Mouse (Mus musculus) erythroblast, adult 5-6 weeks (primary cell): ENCODE measurements around the gene Zfp839. TPM values are rescaled to one million over a fixed set of nuclear protein-coding genes. Genes with fewer than 3 reads are reported as not detected.
"Not testable (repeated sequence)": the region's sequence is repeated elsewhere in the genome, so short reads cannot be mapped to it uniquely, and the experiment has no call there.

Experiments
- ATAC-seq: replicated peaks from 2 replicates; pipeline ENCODE4 v1.8.0; 2016; ENCODE audit warnings: moderate number of reproducible peaks, mild to moderate bottlenecking, moderate TSS enrichment, inconsistent platforms; ENCODE audit not compliant: poor library complexity, low FRiP score, severe bottlenecking
- total RNA-seq, 2 experiments: library from RNA; stranded (forward) in 1 of 2; stranded (reverse) in 1 of 2; fragments of 150-400 nt in 1 of 2; fragments of 200-764, 138-1000 nt in 1 of 2; gene quantifications; 2 replicates each; pipeline versions ENCODE4 v1.2.3 to v1.2.4; 2015 to 2017; ENCODE audit warnings: low replicate concordance in 2 of 2

The Zfp839 gene
- total RNA-seq, 2 experiments from 2014 or later = 1.4 to 3.3 TPM

DNA sequence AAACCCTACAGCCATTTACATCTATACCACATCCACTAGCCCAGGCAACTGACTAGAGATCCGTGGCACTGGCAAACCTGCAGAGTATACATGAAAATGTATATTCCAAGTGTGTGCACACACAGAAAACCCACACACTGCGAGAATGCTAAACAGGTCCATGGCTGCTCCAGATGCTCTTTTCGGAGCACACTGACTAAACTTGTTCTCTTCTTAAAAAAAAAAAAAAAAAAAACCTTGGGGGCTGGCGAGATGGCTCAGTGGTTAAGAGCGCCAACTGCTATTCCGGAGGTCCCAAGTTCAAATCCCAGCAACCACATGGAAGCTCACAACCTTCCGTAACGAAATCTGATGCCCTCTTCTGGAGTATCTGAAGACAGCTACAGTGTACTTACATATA is 12.2 kb upstream of the Zfp839 start:
- no peak for ATAC-seq

GRCm38 (mm10) chr12:110840348-110841198 is 9.5 kb upstream of the Zfp839 start, which contains the start of gene Mok:
TSS of gene Mok (minus strand) at chr12:110840939.
- ATAC-seq = peak; percentile 57

DNA sequence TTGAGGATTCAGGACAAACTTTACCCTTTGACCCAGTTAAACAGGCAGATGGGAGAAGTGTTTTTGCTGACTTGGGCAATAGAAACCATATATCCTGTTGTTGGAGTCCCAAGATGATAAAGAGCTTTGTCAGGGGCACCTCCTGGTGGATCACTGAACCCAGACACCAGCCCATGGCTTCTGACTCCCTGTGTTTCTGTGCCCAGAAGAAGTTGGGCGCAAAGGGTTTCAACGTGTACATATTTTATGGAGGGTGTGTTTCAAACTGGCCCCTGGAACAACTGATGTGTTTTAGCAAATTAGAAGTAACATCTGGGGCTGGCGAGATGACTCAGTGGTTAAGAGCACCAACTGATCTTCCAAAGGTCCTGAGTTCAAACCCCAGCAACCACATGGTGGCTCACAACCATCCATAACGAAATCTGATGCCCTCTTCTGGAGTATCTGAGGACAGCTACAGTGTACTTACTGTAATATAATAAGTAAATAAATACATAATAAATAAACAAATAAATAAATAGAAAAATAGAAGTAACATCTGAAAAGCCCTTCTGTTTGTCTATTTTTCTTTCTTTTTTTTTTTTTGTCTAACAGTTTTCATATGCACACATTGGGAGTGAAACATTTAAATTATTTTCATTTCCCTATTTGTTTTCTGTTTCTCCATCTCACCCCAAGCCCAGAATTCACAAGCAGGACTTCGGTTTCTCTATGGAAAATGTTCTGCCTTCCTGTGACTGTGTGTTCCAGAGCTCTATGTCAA is 8.1 kb upstream of the Zfp839 start:
- ATAC-seq = no peak

GRCm38 (mm10) chr12:110843194-110844048 is 6.6 kb upstream of the Zfp839 start:
- peak; percentile 72 for ATAC-seq

GRCm38 (mm10) chr12:110844227-110845130 is 5.6 kb upstream of the Zfp839 start:
- ATAC-seq = peak; percentile 32

- peak; percentile 82 for ATAC-seq
Measured at GRCm38 (mm10) chr12:110845131-110845880, 4.7 kb upstream of the Zfp839 start.

- ATAC-seq = no peak
Measured at GRCm38 (mm10) chr12:110846191-110846765, 3.8 kb upstream of the Zfp839 start.

- no peak for ATAC-seq
Measured at GRCm38 (mm10) chr12:110850929-110851256, 840 bp downstream of the Zfp839 start.

GRCm38 (mm10) chr12:110851414-110851813 is 1.4 kb downstream of the Zfp839 start:
- ATAC-seq = 0 out of 2 replicates have a peak, but pooled peaks have one; percentile 28

- no peak for ATAC-seq
Measured at GRCm38 (mm10) chr12:110851923-110852322, 1.9 kb downstream of the Zfp839 start.

DNA sequence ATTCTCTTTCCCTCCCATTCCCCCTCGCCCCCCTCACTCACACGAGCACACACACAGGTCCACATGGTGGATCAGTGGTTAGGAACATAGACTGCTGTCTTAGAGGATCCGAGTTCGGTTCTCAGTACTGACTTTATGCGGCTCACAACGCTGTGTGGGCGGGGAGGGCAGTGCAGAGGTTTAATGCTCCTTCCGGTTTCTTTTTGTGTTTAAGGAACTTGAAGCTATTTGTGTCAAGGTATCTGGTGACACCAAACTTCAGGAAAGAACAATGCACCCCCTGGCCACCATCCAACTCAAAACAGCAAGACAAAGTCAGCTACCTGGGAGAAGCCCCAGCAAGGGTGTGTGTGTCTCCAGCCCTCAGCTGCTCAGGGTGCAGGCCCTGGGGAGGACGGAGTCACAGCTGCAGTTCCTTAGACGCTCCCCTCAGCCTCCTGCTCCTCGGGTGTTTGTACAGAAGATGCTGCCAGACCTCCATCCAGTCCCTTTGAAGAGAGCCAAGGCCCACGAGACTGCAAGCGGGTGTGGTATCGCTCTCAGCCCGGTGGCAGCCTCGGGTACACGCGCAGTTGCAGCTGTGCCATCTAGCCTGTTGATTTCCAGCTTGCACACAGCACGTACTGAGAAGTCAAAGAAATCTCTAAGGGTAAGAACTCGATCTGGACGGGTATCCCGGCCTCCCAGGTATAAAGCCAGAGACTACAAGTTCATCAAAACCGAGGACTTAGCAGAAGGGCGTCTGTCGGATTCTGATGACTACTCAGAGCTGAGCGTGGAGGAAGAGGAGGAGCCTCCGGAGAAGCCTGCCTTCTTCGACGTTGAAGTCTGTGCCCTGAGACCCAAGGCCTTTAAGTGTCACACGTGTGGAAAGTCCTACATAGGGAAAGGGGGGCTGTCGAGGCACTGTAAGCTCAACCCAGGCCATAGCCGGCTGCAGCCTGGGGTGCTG is 5.0 kb downstream of the Zfp839 start:
- no peak for ATAC-seq

DNA sequence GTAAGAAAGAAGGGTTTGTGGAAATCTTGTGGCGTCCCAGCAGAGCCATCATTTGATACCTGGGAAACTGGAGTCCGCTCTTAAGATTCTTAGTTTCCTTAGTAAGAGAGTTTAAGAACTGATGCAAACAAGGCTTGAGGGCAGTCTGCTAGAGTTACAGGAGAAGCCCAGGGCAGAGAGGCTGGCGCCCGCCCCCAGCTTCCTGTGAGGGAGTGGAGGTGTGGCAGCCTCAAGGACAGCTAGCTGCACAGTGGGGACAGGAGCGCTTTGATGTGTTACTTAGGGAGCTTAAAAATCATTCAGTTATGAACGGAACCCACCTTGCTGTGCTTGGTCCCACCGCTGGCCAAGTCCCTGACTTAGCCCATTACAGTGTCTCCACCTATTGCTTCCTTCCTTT is 7.1 kb downstream of the Zfp839 start:
- ATAC-seq = no peak

GRCm38 (mm10) chr12:110858681-110859080 is 8.6 kb downstream of the Zfp839 start:
- not testable (repeated sequence) for ATAC-seq

DNA sequence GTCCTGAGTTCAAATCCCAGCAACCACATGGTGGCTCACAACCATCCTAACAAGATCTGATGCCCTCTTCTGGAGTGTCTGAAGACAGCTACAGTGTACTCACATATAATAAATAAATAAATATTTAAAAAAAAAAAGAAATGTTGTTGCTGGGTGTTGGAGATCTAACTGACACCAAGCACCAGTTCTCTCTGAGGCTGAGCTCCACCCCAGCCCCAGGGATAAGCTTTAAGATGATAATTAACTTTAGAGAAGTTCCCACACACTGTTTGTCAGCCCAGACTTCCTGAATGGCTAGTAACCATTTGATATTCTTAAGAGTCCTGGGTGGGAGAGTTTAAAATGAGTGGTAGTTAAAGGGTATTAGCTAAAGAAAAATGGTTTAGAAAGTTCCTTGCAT is 10.2 kb downstream of the Zfp839 start:
- ATAC-seq = no peak

DNA sequence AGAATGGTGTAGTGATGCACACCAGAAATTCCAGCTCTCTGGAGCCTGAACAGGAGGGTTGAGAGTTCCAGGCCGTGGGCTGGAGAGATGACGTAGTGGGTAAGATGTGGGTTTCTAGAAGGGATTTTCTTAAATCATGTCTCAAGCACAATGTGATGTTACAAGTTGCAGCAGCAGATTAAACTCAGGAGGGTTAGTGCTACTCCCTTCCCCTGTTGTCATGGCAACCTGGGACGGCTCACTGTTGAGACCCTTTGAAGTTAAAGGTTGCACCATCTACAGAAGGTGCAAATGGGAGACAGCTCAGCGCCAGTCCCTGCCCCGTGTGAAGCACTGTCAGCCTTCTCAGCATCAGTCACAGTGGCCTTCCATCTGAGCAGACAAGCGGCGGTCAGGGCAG is 11.2 kb downstream of the Zfp839 start:
- no peak for ATAC-seq

DNA sequence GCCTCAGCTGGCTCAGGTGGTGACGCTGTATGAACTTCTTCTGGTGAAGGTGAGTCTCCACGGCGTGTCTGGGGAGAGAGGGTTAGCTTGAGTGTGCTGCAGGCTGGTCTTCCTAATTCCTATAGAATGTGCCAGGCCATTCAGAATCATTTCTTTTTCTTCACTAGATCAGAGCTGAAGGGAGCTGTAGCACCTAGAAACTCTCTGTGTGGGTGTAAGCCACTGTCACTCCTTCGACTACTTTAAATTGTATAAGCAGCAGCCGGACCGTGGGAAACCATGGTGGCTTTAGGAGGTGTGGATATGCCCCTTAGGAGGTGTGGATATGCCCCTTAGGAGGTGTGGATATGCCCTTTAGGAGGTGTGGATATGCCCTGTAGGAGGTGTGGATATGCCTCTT is 14.0 kb downstream of the Zfp839 start:
- 0 out of 2 replicates have a peak, but pooled peaks have one; percentile 17 for ATAC-seq

DNA sequence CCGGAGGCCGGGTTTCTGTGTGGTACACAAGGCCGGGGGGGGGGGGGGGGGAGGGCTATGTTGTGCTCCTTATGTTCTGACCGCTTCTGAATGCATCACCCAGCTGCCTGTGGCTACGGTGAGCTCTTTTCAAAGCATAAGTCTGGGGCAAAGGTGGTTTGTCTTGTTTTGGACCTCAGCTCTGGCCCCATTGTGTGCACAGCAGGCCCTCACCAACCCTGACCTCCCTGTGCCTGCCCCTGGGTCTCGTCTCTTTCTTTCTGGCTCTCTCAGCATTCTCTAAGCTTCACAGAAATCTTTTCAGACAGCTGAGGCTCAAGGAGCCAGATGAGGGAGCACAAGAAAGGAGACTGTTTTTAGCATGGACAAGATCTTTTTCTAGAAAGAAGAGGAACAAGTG is 15.5 kb downstream of the Zfp839 start:
- ATAC-seq = no peak
